Mouse (Mus musculus) urinary bladder, adult 18-20 months (tissue): ENCODE measurements around the gene Kansl1l.
"Not testable (repeated sequence)": the region's sequence is repeated elsewhere in the genome, so short reads cannot be mapped to it uniquely, and the experiment has no call there.

Experiments
- DNase-seq, 2 experiments: peaks; one replicate each; pipeline ENCODE4 v3.0.0; 2022; ENCODE audit warnings: low spot score in 2 of 2, mixed read lengths in 2 of 2

The Kansl1l gene

DNA sequence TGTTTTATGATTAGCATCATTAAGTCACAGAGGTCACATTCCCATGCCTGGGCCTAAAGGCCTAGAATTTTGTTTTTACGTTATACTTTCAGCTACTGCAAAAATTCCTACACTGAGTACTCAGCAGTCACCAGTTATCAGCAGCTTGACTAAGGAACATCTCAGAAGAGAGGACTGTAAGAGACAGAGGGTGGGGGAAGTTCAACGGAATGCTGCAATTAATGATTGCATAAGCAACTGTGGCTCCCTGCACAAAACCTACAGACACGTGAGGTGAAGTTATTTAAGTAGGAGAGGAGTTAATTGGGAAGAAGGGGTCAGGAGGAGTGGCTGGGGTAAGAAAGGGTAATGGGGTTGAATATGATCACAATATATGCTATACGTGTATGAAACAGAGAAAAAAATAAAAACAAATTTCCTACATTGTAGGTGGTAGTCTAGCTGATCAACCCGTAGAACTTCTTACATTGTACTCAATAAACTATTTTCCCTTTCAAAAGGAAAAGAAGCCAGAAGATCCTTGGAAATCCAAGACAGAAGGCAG lies 117.1 kb downstream of the Kansl1l start:
- DNase-seq, result no peak

DNA sequence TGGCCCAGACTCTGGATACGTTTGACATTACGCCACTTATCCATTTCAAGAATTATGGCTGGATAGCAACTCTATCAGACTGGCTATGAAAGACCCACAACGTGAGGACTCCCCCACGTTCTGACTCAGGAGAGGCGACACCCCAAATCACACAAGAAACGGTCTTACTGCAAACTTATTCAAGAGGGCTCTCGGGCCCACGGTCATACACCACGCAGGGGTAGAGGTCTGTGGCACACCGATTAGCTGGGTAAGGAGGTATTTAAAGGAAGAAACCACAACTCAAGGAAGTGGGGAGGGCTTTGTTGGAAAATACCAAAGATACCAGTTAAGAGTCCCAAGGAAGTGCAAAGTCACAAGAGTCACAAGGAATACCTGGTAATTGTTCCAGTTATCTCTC lies 117.7 kb downstream of the Kansl1l start:
- not testable (repeated sequence) for DNase-seq

DNA sequence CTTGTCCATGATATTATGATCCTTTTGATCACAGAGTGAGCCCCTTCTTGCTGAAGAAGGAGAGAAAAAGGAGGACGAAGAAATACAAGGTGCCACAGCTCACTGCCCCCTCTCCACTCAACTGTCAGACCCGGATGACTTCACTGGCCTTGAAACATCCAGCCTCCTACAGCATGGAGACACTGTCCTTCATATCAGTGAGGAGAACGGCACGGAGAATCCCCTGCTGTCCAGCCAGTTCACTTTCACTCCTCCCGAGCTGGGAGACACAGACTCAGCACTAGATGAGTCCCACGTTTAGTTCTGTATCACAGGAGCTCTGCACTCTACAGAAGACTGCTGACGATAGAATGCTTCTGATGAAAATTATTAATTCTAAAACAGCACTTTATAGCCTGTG lies 122.1 kb downstream of the Kansl1l start:
- DNase-seq, result no peak

DNA sequence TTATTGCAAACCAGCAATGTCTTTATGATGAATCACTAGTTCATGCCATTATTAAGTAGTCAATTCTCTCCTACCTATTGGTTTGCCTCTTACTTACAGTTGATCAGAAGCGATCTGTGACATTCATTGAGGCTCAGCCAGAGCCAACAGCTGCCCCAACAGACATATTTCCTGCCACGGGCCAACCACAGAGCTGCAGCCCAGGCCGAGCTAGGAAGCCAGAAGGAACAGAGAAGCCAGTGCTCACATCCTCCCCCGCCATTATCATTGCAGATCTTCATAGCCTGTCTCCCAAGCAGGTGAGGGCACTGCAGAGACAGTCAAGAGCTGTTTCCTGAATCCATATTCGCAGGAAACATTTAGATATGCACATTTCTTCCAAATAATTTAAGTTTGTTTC lies 123.1 kb downstream of the Kansl1l start:
- no peak for DNase-seq

DNA sequence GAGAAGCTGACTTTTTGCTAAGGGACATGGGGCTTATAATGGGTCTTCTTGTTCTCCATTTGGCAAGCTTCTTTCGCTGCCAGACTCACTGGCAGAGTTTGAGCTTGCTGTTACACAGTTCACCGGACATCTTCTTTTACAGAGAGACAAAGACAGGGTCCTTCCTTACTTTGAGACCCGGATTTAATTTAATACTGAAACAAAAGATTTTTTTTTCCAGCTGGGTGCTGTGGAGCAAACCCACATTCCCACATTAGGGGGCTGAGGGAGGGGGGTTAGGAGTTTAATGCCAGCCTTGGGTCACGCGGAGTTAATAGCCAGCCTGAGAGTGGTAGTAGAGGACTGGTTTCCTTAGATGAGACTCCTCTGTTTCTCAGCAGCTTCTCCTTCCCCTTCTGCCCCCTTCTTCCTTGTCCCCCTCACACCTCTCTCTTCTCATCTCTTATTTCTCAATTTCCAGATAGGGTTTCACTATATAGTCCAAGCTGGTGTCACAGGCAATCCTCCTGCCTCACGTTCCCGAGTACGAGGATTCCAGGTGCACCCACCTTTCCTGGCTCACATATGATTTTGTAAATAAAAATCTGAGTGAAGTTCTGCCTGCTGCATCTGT lies 124.5 kb downstream of the Kansl1l start:
- no peak for DNase-seq

DNA sequence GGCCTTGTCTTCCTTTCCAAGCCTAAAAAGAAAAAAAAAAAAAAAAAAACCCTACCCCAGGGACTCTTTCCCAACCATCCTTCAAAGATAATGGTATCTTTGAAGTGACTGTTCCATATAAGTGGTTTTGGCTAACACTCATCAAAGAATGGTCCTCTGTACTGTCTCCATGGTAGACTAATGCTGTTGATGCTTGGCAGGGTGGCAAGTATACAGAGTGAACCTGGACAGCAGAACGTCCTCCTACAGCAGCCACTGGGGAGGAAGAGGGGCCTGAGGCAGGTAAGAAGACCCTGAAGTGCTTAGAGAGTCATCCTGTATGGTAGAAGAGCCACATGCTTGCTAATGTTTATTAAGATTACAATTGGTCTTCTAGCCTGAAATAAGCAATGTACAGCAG lies 125.1 kb downstream of the Kansl1l start:
- DNase-seq, result no peak

DNA sequence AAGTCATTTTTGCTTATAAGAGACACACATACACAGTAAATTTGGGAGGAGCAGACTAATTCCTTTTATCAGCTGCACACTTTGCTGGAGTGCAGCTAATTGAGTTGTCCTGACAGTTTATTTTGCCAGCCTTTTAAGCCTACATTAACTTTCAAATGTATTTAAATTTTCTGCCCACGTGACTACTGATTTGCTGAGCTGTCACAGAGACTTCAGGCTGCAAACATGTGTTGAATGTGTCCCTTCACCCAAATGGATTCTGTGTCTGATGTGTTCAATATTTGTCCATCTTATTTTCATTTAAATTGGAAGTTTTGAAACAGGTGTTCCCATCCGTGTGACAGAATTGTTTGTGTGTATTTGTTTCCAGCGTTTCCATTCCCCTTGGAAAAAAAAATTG lies 125.6 kb downstream of the Kansl1l start:
- DNase-seq, result no peak

DNA sequence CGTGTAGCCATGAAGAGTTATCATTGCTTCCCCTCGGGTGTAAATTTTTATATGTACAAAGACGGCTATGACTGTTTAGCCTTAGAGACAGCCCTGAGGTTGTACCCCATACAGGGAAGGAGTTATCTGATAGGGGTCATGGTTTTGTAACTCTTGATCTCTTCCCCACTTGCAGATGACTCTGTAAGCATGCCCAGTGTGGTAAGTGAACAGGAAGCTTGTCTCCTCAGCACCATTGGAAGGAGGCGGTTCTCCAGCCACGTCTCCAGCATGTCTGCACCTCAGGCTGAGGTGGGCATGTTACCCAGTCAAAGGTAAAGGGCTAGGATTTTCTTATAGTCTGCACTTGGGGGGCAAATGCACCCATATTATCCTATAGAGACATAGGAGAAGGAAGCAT lies 134.4 kb downstream of the Kansl1l start:
- no peak for DNase-seq

DNA sequence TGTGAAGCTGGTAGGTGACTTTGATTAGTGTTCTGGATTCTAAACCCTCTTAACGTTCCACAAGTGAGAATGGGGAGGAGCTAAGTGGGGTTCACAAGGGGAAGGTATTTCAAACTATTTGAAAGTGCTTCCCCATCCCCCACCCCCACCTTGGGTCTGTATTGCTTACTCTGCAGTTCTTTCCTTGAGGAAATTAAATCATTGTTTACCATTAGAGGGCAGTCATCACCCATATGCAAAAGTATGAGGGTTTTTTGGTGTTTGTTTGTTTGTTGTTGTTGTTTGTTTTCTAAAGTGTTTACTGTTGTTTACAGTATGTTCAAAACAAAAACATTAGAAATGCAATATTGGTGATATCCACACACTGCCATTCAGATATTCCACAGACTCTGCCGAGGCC lies 138.7 kb downstream of the Kansl1l start:
- DNase-seq, result no peak

DNA sequence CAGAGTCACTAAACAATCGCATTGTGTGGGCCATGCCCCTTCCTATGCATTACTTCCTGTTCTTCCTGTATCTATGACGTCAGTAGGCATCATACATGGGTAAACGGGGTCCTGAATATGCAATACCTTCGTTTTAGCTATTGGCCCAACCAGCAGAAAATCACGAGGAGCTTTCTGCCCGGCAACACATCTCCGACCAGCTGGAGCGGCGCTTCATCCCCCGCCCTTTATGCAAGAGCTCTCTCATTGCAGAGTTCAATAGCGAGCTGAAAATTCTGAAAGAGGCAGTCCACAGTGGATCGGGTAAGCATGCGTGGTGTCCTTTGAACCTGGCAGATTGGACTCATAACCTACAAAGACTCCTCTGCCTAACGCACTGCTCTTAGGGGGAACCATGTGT lies 139.4 kb downstream of the Kansl1l start:
- no peak for DNase-seq

DNA sequence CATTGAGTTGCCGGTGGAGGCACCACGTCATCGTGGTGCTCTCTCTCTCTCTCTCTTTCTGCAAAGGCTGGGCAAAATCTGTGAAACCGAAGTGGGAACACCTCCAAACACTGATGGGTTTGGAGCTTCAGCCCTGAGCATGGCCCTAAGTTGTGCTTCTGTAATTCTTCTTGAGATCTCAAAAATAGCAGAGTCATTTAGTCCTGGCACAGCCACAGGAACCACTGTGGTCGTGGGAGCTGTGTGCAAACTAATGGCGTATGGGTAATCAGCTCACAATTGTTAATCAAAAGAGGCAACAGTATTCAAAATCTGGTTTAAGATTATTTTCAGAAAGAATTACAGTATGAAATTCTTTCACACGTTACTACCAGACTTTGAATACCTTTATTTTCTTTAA lies 144.6 kb downstream of the Kansl1l start:
- DNase-seq, result no peak

DNA sequence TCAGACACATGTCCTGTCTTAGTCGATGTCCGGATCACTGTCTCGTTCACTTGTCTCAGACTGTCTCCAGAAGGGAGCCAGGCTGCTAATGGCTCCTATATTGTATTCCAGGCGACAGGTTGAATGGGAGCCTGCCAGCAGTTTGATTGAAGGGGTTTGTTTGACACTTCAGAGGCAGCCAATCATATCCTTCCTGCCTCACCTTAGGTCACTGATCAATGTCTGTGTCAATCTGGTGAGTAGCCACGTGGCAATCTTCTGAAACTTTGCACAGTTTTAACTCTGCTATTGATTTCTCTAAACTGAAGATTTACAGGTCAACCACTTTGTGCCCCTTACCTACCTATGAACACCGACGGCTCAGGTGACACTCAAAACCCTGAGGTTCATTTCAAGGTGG lies 145.9 kb downstream of the Kansl1l start:
- DNase-seq, result no peak
